Mouse (Mus musculus): ENCODE measurements at regions not wholly inside any gene's neighbourhood (a gene's known extent, or its start where the extent isn't known, plus 50 kb on each side); places are given as distances from the start of the nearest gene placed in this dataset.

- Histone ChIP-seq H3K4me3 (no peak overlapping the region), H3K27ac (no peak overlapping the region)
- no peak for DNase-seq (ENCODE audit: low spot score in 2 of 2)
- no peak for TF ChIP-seq CTCF (conservative IDR thresholded peaks at IDR 0.05)
Measured at GRCm38 (mm10) chr17:47983286-47983685, 54.8 kb downstream of the 1700122O11Rik start.

GRCm38 (mm10) chr17:47981556-47982027 lies 56.5 kb downstream of the 1700122O11Rik start:
- H3K27ac ChIP-seq = no peak overlapping the region
- TF ChIP-seq CTCF (conservative IDR thresholded peaks at IDR 0.05) = no peak
- H3K4me3 ChIP-seq = no peak overlapping the region
- DNase-seq (ENCODE audit: low spot score in 2 of 2) = no peak

- DNase-seq (ENCODE audit: low spot score in 2 of 2) = no peak
- Histone ChIP-seq H3K4me3 (no peak overlapping the region), H3K27ac (no peak overlapping the region)
- no peak for TF ChIP-seq CTCF (conservative IDR thresholded peaks at IDR 0.05)
Measured at GRCm38 (mm10) chr17:47979266-47979665, 54.8 kb upstream of the Foxp4 start.

GRCm38 (mm10) chr17:47978404-47979030 lies 54.1 kb upstream of the Foxp4 start:
- Histone ChIP-seq H3K4me3 (no peak overlapping the region), H3K27ac (no peak overlapping the region)
- TF ChIP-seq CTCF (conservative IDR thresholded peaks at IDR 0.05) = no peak
- DNase-seq (ENCODE audit: low spot score in 2 of 2) = no peak

- DNase-seq (ENCODE audit: low spot score in 2 of 2) = no peak
- no peak for TF ChIP-seq CTCF (conservative IDR thresholded peaks at IDR 0.05)
- H3K27ac ChIP-seq = no peak overlapping the region
- no peak overlapping the region for H3K4me3 ChIP-seq
Measured at GRCm38 (mm10) chr17:47978001-47978400, 53.6 kb upstream of the Foxp4 start.

- H3K27ac ChIP-seq = no peak overlapping the region
- TF ChIP-seq CTCF (conservative IDR thresholded peaks at IDR 0.05) = peak; percentile 35
- no peak overlapping the region for H3K4me3 ChIP-seq
Measured at GRCm38 (mm10) chr17:47976999-47977357, 52.5 kb upstream of the Foxp4 start.

GRCm38 (mm10) chr17:47976061-47976998 lies 51.9 kb upstream of the Foxp4 start:
- TF ChIP-seq CTCF (conservative IDR thresholded peaks at IDR 0.05) = no peak
- DNase-seq (ENCODE audit: low spot score in 2 of 2) = no peak
- Histone ChIP-seq H3K4me3 (peak overlapping the region; percentile 36), H3K27ac (no peak overlapping the region)

More at GRCm38 (mm10) chr17:47976999-47977357, 52.5 kb upstream of the Foxp4 start:
- no peak for DNase-seq (ENCODE audit: low spot score in 2 of 2)

GRCm38 (mm10) chr17:47975281-47976060 lies 51.0 kb upstream of the Foxp4 start:
- DNase-seq (ENCODE audit: low spot score in 2 of 2) = no peak
- peak overlapping the region; percentile 36 for H3K4me3 ChIP-seq
- H3K27ac ChIP-seq = no peak overlapping the region
- TF ChIP-seq CTCF (conservative IDR thresholded peaks at IDR 0.05) = no peak

GRCm38 (mm10) chr17:47974503-47974902 lies 50.1 kb upstream of the Foxp4 start:
- TF ChIP-seq CTCF (conservative IDR thresholded peaks at IDR 0.05) = no peak
- peak overlapping the region; percentile 35 for H3K4me3 ChIP-seq
- DNase-seq (ENCODE audit: low spot score in 2 of 2) = no peak
- no peak overlapping the region for H3K27ac ChIP-seq
